Mouse (Mus musculus): ENCODE data around the gene Tbc1d2b. TPM values are rescaled to one million over a fixed set of nuclear protein-coding genes. Genes with fewer than 3 reads are reported as not detected.

Gene Tbc1d2b
- polyA plus RNA-seq, 1 experiment, result 2.2 TPM

DNA sequence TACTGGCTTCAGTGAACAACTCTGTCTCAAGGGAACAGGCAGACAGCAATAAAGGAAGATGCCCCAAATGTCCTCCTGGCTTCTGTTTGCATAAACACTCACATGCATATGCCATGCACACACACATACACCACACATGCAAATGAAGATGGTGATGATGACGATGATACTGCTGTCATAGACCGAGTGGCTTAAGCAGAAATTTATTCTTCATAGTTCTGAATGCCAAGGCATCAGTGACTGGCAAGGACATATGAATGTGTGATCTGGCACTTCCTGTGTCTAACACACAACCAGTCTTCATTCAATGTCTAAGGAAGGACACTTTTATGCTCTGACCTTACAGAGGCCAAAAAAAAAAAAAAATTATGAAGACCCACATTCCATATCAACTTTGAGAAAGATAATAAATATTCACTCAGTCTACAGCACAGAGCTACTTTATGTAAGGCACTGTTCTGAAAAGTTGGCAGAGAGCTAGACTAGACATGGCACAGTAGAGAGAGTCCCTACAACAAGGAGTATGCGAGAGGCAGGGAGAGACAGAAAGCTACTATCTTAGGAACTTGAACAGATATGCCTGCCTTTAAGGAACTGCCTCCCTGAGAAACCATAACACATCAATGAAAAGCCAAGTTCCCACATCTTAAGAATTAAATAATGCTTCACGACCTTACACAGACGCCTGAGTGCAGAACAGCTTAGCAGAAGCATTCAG, 5.1 kb downstream of the Tbc1d2b start:
- TF ChIP-seq POLR2A (IDR thresholded peaks at IDR 0.05; ENCODE audit: control insufficient read depth, low read depth, low read length) (no peak), CTCF (IDR thresholded peaks at IDR 0.05; ENCODE audit: control insufficient read depth, insufficient read depth, insufficient replicate concordance, low read depth, low read length) (no peak)
- Histone ChIP-seq H3K4me3 (ENCODE audit: control insufficient read depth, low read depth, low read length) (no peak overlapping the region), H3K27me3 (ENCODE audit: control insufficient read depth, insufficient read depth, low read length) (no peaks in the 10 kb centered on the region), H3K27ac (ENCODE audit: control insufficient read depth, insufficient read depth, low read depth, low read length) (no peak overlapping the region), H3K4me1 (ENCODE audit: control insufficient read depth, insufficient read depth, low read length) (peaks cover 7% of the 10 kb centered on the region; the same call in 1 of the 2 replicates), H3K36me3 (ENCODE audit: control insufficient read depth, insufficient read depth, low read length) (no peaks in the 10 kb centered on the region)

DNA sequence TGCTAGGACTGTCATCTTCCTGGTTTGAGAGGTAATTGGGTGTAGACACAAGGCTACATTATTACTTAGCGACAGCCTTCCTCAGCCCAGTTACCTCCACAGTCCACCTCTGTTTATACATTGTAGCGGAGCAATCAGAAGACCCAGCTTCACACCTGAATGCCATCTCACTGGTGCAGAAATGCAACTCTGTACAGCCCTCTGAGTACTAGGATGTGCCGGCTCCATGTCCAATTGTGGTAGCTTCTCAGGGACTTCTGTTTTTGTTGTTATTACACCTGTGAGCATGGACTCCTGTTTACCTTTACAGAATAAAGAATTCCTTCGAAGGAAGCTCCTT, 7.3 kb downstream of the Tbc1d2b start:
- no peak overlapping the region for H3K27ac ChIP-seq (ENCODE audit: control insufficient read depth, insufficient read depth, low read depth, low read length)
- no peaks in the 10 kb centered on the region for H3K36me3 ChIP-seq (ENCODE audit: control insufficient read depth, insufficient read depth, low read length)
- H3K4me1 ChIP-seq (ENCODE audit: control insufficient read depth, insufficient read depth, low read length), result peaks cover 5% of the 10 kb centered on the region
- TF ChIP-seq POLR2A (IDR thresholded peaks at IDR 0.05; ENCODE audit: control insufficient read depth, low read depth, low read length) (no peak), CTCF (IDR thresholded peaks at IDR 0.05; ENCODE audit: control insufficient read depth, insufficient read depth, insufficient replicate concordance, low read depth, low read length) (no peak)
- no peak overlapping the region for H3K4me3 ChIP-seq (ENCODE audit: control insufficient read depth, low read depth, low read length)
- no peaks in the 10 kb centered on the region for H3K27me3 ChIP-seq (ENCODE audit: control insufficient read depth, insufficient read depth, low read length)

DNA sequence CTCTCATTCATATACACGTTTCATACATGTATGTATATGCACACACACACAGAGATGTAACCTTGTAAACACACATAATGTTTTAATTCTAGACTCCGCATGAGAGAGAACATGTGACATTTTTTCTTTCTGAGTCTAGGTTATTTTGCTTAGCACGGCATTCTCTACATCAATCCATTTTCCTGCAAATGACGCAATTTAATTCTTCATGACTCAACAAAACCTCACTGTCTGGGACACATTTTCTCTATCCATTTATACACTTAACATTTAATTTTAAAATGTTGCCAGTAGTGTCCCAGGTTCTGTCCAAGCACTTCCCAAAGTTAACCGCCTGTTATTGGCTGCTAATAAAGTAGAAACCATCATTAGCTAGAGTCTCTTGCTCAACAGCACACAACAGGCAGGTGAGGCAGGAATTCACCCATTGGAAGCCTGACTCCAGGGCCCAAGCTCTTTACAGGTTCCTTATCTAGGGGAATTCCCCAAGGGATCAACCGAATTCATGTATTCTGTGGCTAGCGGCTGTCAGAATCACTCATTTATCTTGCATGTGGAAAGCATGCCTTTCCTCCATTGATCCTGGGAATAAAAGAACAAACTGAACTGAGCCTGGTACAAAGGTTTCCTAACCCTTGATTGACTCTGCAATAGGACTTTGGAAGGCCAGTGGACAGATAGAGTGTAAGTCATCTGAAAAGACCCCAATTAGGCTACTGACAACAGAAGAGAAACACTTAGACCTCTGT, 7.8 kb downstream of the Tbc1d2b start:
- no peak overlapping the region for H3K27ac ChIP-seq (ENCODE audit: control insufficient read depth, insufficient read depth, low read depth, low read length)
- H3K4me1 ChIP-seq (ENCODE audit: control insufficient read depth, insufficient read depth, low read length), result peaks cover 5% of the 10 kb centered on the region
- no peaks in the 10 kb centered on the region for H3K27me3 ChIP-seq (ENCODE audit: control insufficient read depth, insufficient read depth, low read length)
- no peak overlapping the region for H3K4me3 ChIP-seq (ENCODE audit: control insufficient read depth, low read depth, low read length)
- H3K36me3 ChIP-seq (ENCODE audit: control insufficient read depth, insufficient read depth, low read length), result no peaks in the 10 kb centered on the region
- TF ChIP-seq CTCF (IDR thresholded peaks at IDR 0.05; ENCODE audit: control insufficient read depth, insufficient read depth, insufficient replicate concordance, low read depth, low read length), result no peak
- TF ChIP-seq POLR2A (IDR thresholded peaks at IDR 0.05; ENCODE audit: control insufficient read depth, low read depth, low read length), result no peak

DNA sequence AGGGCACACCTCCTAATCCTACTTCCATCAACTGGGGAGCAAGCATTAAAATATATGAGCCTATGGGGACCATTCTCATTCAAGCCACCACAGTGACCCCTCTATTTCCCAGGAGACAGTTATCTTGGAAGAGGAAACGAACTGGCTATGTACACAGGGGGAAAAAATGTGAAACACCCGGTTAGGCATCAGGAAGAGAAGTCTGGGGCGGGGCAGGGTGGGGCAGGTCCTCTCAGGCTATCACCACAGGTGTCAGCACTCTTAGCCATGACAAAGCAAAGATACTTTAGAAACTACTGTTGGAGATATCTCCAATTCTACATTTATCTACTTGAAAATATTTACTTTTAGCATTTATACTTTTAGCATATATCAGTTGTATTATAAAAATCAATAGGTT, 8.5 kb downstream of the Tbc1d2b start:
- Histone ChIP-seq H3K27ac (ENCODE audit: control insufficient read depth, insufficient read depth, low read depth, low read length) (no peak overlapping the region), H3K4me1 (ENCODE audit: control insufficient read depth, insufficient read depth, low read length) (peaks cover 5% of the 10 kb centered on the region), H3K27me3 (ENCODE audit: control insufficient read depth, insufficient read depth, low read length) (no peaks in the 10 kb centered on the region), H3K36me3 (ENCODE audit: control insufficient read depth, insufficient read depth, low read length) (no peaks in the 10 kb centered on the region), H3K4me3 (ENCODE audit: control insufficient read depth, low read depth, low read length) (no peak overlapping the region)
- no peak for TF ChIP-seq CTCF (IDR thresholded peaks at IDR 0.05; ENCODE audit: control insufficient read depth, insufficient read depth, insufficient replicate concordance, low read depth, low read length)
- TF ChIP-seq POLR2A (IDR thresholded peaks at IDR 0.05; ENCODE audit: control insufficient read depth, low read depth, low read length), result no peak

DNA sequence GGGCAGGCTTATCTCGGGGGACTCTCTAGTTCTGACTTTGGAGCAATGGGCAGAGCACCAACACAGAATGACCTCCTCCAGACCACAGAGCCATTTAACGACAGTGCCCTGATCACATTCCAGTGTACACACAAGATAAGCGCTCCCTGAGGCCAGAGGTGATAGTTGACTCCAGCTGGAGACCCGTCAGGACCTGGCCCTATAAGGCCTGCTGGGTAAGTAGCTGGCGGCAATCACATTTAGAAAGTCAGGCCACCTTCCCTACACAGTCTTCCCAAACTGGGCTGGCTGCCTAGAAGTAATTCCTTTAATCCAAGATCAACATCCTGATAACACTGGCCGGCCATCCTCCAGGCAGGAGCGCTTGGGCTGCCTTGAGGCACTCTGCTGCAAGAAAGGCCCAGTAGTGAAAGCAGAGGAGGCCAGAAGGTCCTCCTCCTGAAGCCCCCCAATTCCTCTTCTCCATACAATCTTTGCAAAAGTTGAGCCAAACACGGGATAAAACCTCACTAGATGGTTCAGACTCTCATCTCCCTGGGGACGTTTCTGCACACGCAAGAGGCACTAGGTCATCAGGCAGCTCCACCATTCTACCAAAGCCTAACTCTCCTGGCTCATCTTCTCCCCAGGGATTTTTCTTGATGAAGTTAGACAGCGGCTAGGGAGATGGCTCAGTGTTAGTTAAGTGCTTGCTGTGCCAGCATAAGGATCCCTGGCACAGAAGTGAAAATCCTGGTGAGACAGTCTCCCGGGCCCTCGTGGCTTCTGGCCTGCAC, 9.8 kb downstream of the Tbc1d2b start:
- Histone ChIP-seq H3K27ac (ENCODE audit: control insufficient read depth, insufficient read depth, low read depth, low read length) (no peak overlapping the region), H3K27me3 (ENCODE audit: control insufficient read depth, insufficient read depth, low read length) (no peaks in the 10 kb centered on the region), H3K36me3 (ENCODE audit: control insufficient read depth, insufficient read depth, low read length) (no peaks in the 10 kb centered on the region), H3K4me1 (ENCODE audit: control insufficient read depth, insufficient read depth, low read length) (peaks cover 5% of the 10 kb centered on the region), H3K4me3 (ENCODE audit: control insufficient read depth, low read depth, low read length) (no peak overlapping the region)
- no peak for TF ChIP-seq CTCF (IDR thresholded peaks at IDR 0.05; ENCODE audit: control insufficient read depth, insufficient read depth, insufficient replicate concordance, low read depth, low read length)
- no peak for TF ChIP-seq POLR2A (IDR thresholded peaks at IDR 0.05; ENCODE audit: control insufficient read depth, low read depth, low read length)

DNA sequence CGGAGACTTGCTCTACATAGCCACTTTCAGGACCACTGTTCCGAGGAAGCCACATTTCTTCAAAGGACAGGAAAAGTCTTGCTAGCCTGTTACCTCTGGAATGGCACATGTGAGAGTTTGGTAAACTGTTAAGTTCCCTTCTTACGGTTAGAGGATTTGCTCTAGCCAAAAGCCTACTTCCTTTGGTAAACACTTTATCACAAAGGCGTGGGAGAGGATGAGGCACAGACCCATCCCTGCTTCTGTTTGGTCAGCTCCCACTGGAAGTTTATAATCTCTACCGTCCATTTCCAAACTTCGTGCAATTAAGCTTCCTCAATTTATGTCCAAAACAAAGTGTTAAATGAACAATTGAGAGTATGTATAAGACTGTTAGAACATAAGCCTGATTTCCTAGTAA, 10.5 kb downstream of the Tbc1d2b start:
- no peaks in the 10 kb centered on the region for H3K36me3 ChIP-seq (ENCODE audit: control insufficient read depth, insufficient read depth, low read length)

DNA sequence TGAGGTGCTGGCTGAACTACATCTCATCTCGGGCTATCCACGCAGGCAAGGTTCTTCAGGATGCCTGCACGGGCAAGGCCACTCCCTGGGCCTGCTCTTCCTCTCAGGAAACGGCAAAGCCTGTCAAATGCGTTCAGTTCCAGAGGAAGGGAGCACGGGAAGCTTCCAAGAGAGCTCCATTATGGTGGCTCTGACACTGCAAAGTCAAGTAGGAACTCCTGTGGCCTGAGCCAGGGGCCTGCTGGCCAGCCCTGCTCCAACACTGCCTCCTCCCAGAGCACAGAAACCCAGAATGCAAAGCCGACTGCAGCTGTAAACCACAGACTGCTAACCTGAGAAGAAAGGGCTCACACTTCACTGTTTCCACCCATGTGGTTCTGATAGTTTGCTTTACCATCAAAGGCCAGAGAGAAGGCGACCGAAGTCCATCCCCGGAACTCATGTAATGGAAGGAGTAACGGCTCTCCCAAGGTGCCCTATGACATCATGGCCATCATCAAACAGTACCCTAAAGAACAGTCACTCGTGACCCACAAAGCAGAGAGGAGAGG, 11.1 kb downstream of the Tbc1d2b start:
- TF ChIP-seq POLR2A (IDR thresholded peaks at IDR 0.05; ENCODE audit: control insufficient read depth, low read depth, low read length) (no peak), CTCF (IDR thresholded peaks at IDR 0.05; ENCODE audit: control insufficient read depth, insufficient read depth, insufficient replicate concordance, low read depth, low read length) (no peak)
- Histone ChIP-seq H3K27me3 (ENCODE audit: control insufficient read depth, insufficient read depth, low read length) (no peaks in the 10 kb centered on the region), H3K27ac (ENCODE audit: control insufficient read depth, insufficient read depth, low read depth, low read length) (no peak overlapping the region), H3K36me3 (ENCODE audit: control insufficient read depth, insufficient read depth, low read length) (no peaks in the 10 kb centered on the region), H3K4me3 (ENCODE audit: control insufficient read depth, low read depth, low read length) (no peak overlapping the region), H3K4me1 (ENCODE audit: control insufficient read depth, insufficient read depth, low read length) (peaks cover 5% of the 10 kb centered on the region)

More for the DNA sequence above, 10.5 kb downstream of the Tbc1d2b start:
- Histone ChIP-seq H3K4me1 (ENCODE audit: control insufficient read depth, insufficient read depth, low read length) (peaks cover 5% of the 10 kb centered on the region), H3K27ac (ENCODE audit: control insufficient read depth, insufficient read depth, low read depth, low read length) (no peak overlapping the region), H3K4me3 (ENCODE audit: control insufficient read depth, low read depth, low read length) (no peak overlapping the region), H3K27me3 (ENCODE audit: control insufficient read depth, insufficient read depth, low read length) (no peaks in the 10 kb centered on the region)
- TF ChIP-seq CTCF (IDR thresholded peaks at IDR 0.05; ENCODE audit: control insufficient read depth, insufficient read depth, insufficient replicate concordance, low read depth, low read length), result no peak
- TF ChIP-seq POLR2A (IDR thresholded peaks at IDR 0.05; ENCODE audit: control insufficient read depth, low read depth, low read length), result no peak

Data from testis, adult 2 months (tissue).